Mouse (Mus musculus): Measurements from ENCODE around the gene Trim67. TPM values are rescaled to one million over a fixed set of nuclear protein-coding genes. Genes with fewer than 3 reads are reported as not detected.

The Trim67 gene
- polyA plus RNA-seq, 1 experiment from 2014 or later = 0.46 TPM

- 51% methylated on average over 11 of the region's 11 CpGs for WGBS
- no peaks in the 10 kb centered on the region for H3K36me3 ChIP-seq
- no peaks in the 10 kb centered on the region; the same call in 1 of the 2 replicates for H3K4me1 ChIP-seq
- H3K27ac ChIP-seq (replicated peaks) = no peak overlapping the region
- DNase-seq (ENCODE audit: low spot score) = no peak
- peaks cover 23% of the 10 kb centered on the region for H3K27me3 ChIP-seq (ENCODE audit: low read depth, poor library complexity, severe bottlenecking)
- H3K4me3 ChIP-seq = no peak overlapping the region
- H3K9me3 ChIP-seq (replicated peaks) = no peaks in the 10 kb centered on the region
These were observed 7.7 kb downstream of the Trim67 start for GRCm38 (mm10) chr8:124800542-124800941.

DNA sequence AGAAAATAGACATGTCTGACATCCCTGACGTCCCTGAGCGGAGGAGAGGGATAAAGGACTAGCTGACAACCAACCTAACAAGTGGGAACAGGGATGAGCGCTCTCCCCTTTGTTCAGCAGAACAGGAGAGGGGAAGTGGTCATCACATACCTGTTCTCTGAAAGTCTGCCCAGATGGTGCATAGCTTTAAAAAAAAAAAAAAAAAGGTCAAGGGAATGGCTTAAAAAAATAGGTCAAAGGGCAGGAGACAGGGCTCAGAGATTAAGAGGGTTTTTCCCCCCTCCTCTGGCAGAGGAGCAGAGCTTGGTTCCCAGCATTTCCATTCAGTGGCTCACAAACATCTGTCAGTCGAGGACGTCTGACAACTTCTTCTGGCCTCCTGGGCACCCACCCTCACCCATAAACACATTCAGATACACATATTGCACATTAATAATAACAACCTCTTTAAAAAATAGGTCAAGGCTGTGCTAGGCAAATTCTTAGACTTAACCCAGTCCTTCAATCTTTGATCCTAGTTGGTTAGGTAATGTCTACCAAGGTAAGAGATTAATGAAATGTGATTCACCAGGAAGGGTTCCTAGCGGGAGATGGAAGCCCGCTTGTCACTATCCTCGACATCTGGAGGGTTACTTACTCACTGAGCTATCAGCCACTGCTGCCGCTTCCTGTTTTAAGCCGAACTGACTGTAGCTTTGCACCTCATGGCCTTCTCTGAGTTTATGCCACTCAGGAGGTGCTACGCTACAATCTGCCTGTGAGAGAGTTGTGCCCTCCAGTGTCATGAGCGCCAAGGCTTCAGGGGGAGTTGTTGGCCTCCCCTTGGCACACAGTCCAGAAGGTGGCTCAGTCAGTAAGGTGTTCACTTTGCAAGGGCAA, 11.2 kb downstream of the Trim67 start:
- H3K27me3 ChIP-seq (ENCODE audit: low read depth, poor library complexity, severe bottlenecking) = no peaks in the 10 kb centered on the region

DNA sequence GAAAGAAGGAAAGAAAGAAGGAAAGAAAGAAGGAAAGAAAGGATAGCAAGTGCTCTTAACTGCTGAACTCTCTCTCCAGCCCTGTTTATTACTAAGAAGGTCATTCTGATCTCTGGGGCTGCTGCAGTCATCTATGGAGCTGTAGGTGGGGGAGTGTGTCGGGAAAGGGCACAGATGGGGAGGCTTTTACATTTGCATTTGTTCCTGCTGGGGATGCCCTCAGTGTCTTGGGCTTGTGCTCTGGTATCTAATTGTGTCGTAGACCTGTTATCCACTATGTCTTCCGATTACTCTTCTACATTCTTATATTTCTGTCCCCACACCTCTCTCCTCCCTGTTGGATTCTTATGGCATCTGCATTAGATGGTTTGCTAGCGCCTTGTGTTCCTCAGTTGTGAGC, 13.1 kb downstream of the Trim67 start:
- 85% methylated on average over 4 of the region's 4 CpGs for WGBS
- Histone ChIP-seq H3K36me3 (no peaks in the 10 kb centered on the region), H3K4me1 (peaks cover 13% of the 10 kb centered on the region), H3K27me3 (ENCODE audit: low read depth, poor library complexity, severe bottlenecking) (no peaks in the 10 kb centered on the region), H3K27ac (replicated peaks) (no peak overlapping the region), H3K9me3 (replicated peaks) (no peaks in the 10 kb centered on the region), H3K4me3 (no peak overlapping the region)
- no peak for DNase-seq (ENCODE audit: low spot score)

More for the DNA sequence above, 11.2 kb downstream of the Trim67 start:
- DNase-seq (ENCODE audit: low spot score) = no peak
- no peaks in the 10 kb centered on the region for H3K9me3 ChIP-seq (replicated peaks)
- no peaks in the 10 kb centered on the region for H3K36me3 ChIP-seq
- no peak overlapping the region for H3K27ac ChIP-seq (replicated peaks)
- WGBS = 73% methylated on average over 12 of the region's 12 CpGs
- no peaks in the 10 kb centered on the region for H3K4me1 ChIP-seq
- H3K4me3 ChIP-seq = no peak overlapping the region

GRCm38 (mm10) chr8:124809419-124809818, 16.5 kb downstream of the Trim67 start:
- H3K27me3 ChIP-seq (ENCODE audit: low read depth, poor library complexity, severe bottlenecking) = no peaks in the 10 kb centered on the region
- 75% methylated on average over 2 of the region's 2 CpGs for WGBS
- no peak overlapping the region for H3K4me3 ChIP-seq
- H3K9me3 ChIP-seq (replicated peaks) = no peaks in the 10 kb centered on the region
- H3K36me3 ChIP-seq = no peaks in the 10 kb centered on the region
- no peak overlapping the region for H3K27ac ChIP-seq (replicated peaks)
- peaks cover 16% of the 10 kb centered on the region for H3K4me1 ChIP-seq
- DNase-seq (ENCODE audit: low spot score) = no peak

GRCm38 (mm10) chr8:124810056-124810610, 17.2 kb downstream of the Trim67 start:
- 70% methylated on average over 5 of the region's 5 CpGs for WGBS
- no peaks in the 10 kb centered on the region for H3K27me3 ChIP-seq (ENCODE audit: low read depth, poor library complexity, severe bottlenecking)
- peaks cover 16% of the 10 kb centered on the region for H3K4me1 ChIP-seq
- no peak overlapping the region for H3K4me3 ChIP-seq
- no peak for DNase-seq (ENCODE audit: low spot score)
- H3K27ac ChIP-seq (replicated peaks) = no peak overlapping the region
- no peaks in the 10 kb centered on the region for H3K9me3 ChIP-seq (replicated peaks)
- H3K36me3 ChIP-seq = no peaks in the 10 kb centered on the region

GRCm38 (mm10) chr8:124810689-124811394, 17.9 kb downstream of the Trim67 start:
- no peak overlapping the region for H3K4me3 ChIP-seq
- 50% methylated on average over 9 of the region's 9 CpGs for WGBS
- no peaks in the 10 kb centered on the region for H3K27me3 ChIP-seq (ENCODE audit: low read depth, poor library complexity, severe bottlenecking)
- H3K27ac ChIP-seq (replicated peaks) = no peak overlapping the region
- peaks cover 16% of the 10 kb centered on the region for H3K4me1 ChIP-seq
- DNase-seq (ENCODE audit: low spot score) = no peak
- peaks cover 3% of the 10 kb centered on the region; the same call in 1 of the 2 replicates for H3K9me3 ChIP-seq (replicated peaks)
- H3K36me3 ChIP-seq = no peaks in the 10 kb centered on the region

DNA sequence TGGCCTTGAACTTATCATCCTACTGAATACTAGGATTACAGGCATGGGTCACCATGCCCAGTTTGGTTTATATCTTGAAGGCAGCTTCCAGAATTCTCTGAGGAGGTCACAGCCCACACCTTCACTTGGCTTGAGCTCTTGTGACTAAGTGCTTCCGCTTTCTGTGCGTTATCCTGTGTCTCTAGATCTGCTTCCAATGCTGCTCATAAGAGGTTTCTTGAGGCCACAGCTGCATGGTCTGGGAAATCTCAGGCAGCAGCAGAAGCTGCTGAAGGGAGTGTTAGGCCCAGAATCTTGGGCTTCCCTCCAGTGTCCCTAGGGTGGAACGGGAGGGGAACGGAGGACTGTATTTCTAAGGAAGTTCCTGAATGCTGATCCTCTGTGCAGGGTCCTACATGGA, 20.4 kb downstream of the Trim67 start:
- Histone ChIP-seq H3K27me3 (ENCODE audit: low read depth, poor library complexity, severe bottlenecking) (no peaks in the 10 kb centered on the region), H3K9me3 (replicated peaks) (peaks cover 19% of the 10 kb centered on the region), H3K27ac (replicated peaks) (no peak overlapping the region), H3K4me1 (peaks cover 16% of the 10 kb centered on the region), H3K36me3 (peaks cover 2% of the 10 kb centered on the region; the same call in 1 of the 2 replicates), H3K4me3 (no peak overlapping the region)
- DNase-seq (ENCODE audit: low spot score) = no peak
- 97% methylated on average over 4 of the region's 4 CpGs for WGBS

- Histone ChIP-seq H3K27ac (replicated peaks) (no peak overlapping the region), H3K36me3 (peaks cover 2% of the 10 kb centered on the region; the same call in 1 of the 2 replicates)
- 95% methylated on average over 12 of the region's 12 CpGs for WGBS
These were observed 23.0 kb downstream of the Trim67 start for GRCm38 (mm10) chr8:124815870-124816269.

GRCm38 (mm10) chr8:124816866-124817265, 24.0 kb downstream of the Trim67 start:
- Histone ChIP-seq H3K36me3 (peaks cover 2% of the 10 kb centered on the region; the same call in 1 of the 2 replicates), H3K4me1 (no peaks in the 10 kb centered on the region)
- 95% methylated on average over 11 of the region's 11 CpGs for WGBS

More at GRCm38 (mm10) chr8:124815870-124816269, 23.0 kb downstream of the Trim67 start:
- Histone ChIP-seq H3K4me3 (no peak overlapping the region), H3K27me3 (ENCODE audit: low read depth, poor library complexity, severe bottlenecking) (no peaks in the 10 kb centered on the region), H3K9me3 (replicated peaks) (peaks cover 19% of the 10 kb centered on the region), H3K4me1 (peaks cover 5% of the 10 kb centered on the region)
- no peak for DNase-seq (ENCODE audit: low spot score)

DNA sequence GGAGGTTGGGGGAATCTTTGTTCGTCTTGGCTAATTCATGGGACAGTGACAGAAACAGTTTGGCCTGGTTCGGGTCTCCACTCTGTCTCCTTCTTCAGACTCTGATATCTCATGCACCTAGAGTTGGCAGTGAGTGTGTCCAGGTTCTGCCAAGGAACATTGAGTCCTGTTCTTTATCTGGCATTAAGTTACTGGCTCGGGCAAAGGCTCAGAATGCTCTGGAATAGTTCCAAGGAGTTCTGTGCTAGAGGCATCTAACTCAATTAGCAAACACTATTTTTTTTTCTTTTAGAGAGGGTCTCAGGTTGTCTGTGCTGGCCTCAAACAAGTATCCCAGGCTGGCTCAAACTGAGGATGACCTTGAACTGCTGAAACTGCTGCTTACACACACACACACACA, 24.5 kb downstream of the Trim67 start:
- Histone ChIP-seq H3K27ac (replicated peaks) (no peak overlapping the region), H3K9me3 (replicated peaks) (peaks cover 19% of the 10 kb centered on the region), H3K4me3 (no peak overlapping the region), H3K4me1 (no peaks in the 10 kb centered on the region), H3K36me3 (peaks cover 2% of the 10 kb centered on the region; the same call in 1 of the 2 replicates), H3K27me3 (ENCODE audit: low read depth, poor library complexity, severe bottlenecking) (no peaks in the 10 kb centered on the region)
- 93% methylated on average over 3 of the region's 3 CpGs for WGBS
- no peak for DNase-seq (ENCODE audit: low spot score)

More at GRCm38 (mm10) chr8:124816866-124817265, 24.0 kb downstream of the Trim67 start:
- H3K27ac ChIP-seq (replicated peaks) = no peak overlapping the region
- no peak for DNase-seq (ENCODE audit: low spot score)
- no peaks in the 10 kb centered on the region for H3K27me3 ChIP-seq (ENCODE audit: low read depth, poor library complexity, severe bottlenecking)
- H3K9me3 ChIP-seq (replicated peaks) = peaks cover 19% of the 10 kb centered on the region
- H3K4me3 ChIP-seq = no peak overlapping the region

- no peaks in the 10 kb centered on the region for H3K4me1 ChIP-seq
- no peaks in the 10 kb centered on the region for H3K27me3 ChIP-seq (ENCODE audit: low read depth, poor library complexity, severe bottlenecking)
- peaks cover 19% of the 10 kb centered on the region for H3K9me3 ChIP-seq (replicated peaks)
- H3K27ac ChIP-seq (replicated peaks) = no peak overlapping the region
- H3K36me3 ChIP-seq = peaks cover 6% of the 10 kb centered on the region; the same call in 1 of the 2 replicates
- DNase-seq (ENCODE audit: low spot score) = no peak
- 77% methylated on average over 6 of the region's 6 CpGs for WGBS
- H3K4me3 ChIP-seq = no peak overlapping the region
These were observed 26.8 kb downstream of the Trim67 start for GRCm38 (mm10) chr8:124819612-124820115.

DNA sequence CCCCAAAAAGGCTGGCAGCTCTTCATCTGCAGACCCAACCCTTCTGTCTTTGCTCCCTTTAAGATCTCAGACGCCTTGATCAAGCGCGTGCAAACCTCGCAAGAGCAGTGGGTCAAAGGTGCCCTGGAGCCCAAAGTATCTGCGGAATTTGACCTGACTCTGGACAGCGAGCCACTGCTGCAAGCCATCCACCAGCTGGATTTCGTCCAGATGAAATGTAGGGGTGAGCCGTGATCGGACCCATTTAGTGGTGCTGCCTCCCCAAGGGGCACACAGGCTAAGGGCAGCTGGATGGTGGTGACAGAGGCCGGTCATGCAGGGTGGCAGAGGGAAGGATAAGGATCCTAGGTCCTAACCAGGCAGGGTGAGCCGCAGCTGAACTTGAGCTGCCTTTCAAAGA, 27.2 kb downstream of the Trim67 start:
- Histone ChIP-seq H3K27me3 (ENCODE audit: low read depth, poor library complexity, severe bottlenecking) (no peaks in the 10 kb centered on the region), H3K36me3 (peaks cover 6% of the 10 kb centered on the region; the same call in 1 of the 2 replicates), H3K4me3 (no peak overlapping the region), H3K9me3 (replicated peaks) (peaks cover 19% of the 10 kb centered on the region), H3K27ac (replicated peaks) (no peak overlapping the region), H3K4me1 (no peaks in the 10 kb centered on the region)
- 75% methylated on average over 11 of the region's 11 CpGs for WGBS
- no peak for DNase-seq (ENCODE audit: low spot score)

Data from midbrain, embryonic 10.5 days (tissue).